Mouse (Mus musculus): Measurements from ENCODE around the gene Maml3. TPM values are rescaled to one million over a fixed set of nuclear protein-coding genes. Genes with fewer than 3 reads are reported as not detected.

The Maml3 gene
- polyA plus RNA-seq, 1 experiment: 3.1 TPM

- no peak overlapping the region for H3K4me3 ChIP-seq
- no peaks in the 10 kb centered on the region for H3K79me2 ChIP-seq (ENCODE audit: control insufficient read depth, insufficient read depth)
- no peak overlapping the region for H3K4me2 ChIP-seq (ENCODE audit: low read depth)
- TF ChIP-seq TCF12 (IDR thresholded peaks at IDR 0.05; ENCODE audit: insufficient read depth, poor library complexity, severe bottlenecking) (peak; percentile 29), E2F4 (IDR thresholded peaks at IDR 0.05; ENCODE audit: insufficient read depth) (no peak), MAX (IDR thresholded peaks at IDR 0.05; ENCODE audit: low read depth) (no peak), TCF3 (IDR thresholded peaks at IDR 0.05; ENCODE audit: insufficient read length, low read depth) (peak; percentile 64), CEBPB (IDR thresholded peaks at IDR 0.05; ENCODE audit: insufficient read depth, poor library complexity, severe bottlenecking) (no peak), REST (IDR thresholded peaks at IDR 0.05; ENCODE audit: insufficient read depth, insufficient read length) (no peak), MYOG (IDR thresholded peaks at IDR 0.05; ENCODE audit: control insufficient read depth in 1 of 3, insufficient read depth in 1 of 3, insufficient read length in 2 of 3, low read depth in 2 of 3) (peak in 2 of 3 experiments; percentile 76 to 89), MYOD1 (IDR thresholded peaks at IDR 0.05; ENCODE audit: control insufficient read depth in 1 of 3, insufficient read length in 2 of 3, low read depth in 2 of 3) (peak in 2 of 3 experiments; percentile 73 to 88), POLR2A (IDR thresholded peaks at IDR 0.05; ENCODE audit: insufficient read length, low read depth) (no peak), SRF (IDR thresholded peaks at IDR 0.05; ENCODE audit: control insufficient read depth, insufficient read length, low read depth) (no peak), USF1 (IDR thresholded peaks at IDR 0.05; ENCODE audit: low read depth) (no peak), POLR2AphosphoS2 (IDR thresholded peaks at IDR 0.05; ENCODE audit: insufficient read length, low read depth) (no peak)
- H3K36me3 ChIP-seq (ENCODE audit: control insufficient read depth, insufficient read depth): no peaks in the 10 kb centered on the region
- no peak overlapping the region for H3ac ChIP-seq (ENCODE audit: control insufficient read depth, insufficient read length)
- no peaks in the 10 kb centered on the region for H3K27me3 ChIP-seq (ENCODE audit: control insufficient read depth, insufficient read depth, insufficient read length)
These were observed 213.2 kb downstream of the Maml3 start for GRCm38 (mm10) chr3:51891562-51892119.

GRCm38 (mm10) chr3:51890181-51890580, 214.7 kb downstream of the Maml3 start:
- Histone ChIP-seq H3K4me2 (ENCODE audit: low read depth) (no peak overlapping the region), H3K27me3 (ENCODE audit: control insufficient read depth, insufficient read depth, insufficient read length) (no peaks in the 10 kb centered on the region), H3K79me2 (ENCODE audit: control insufficient read depth, insufficient read depth) (no peaks in the 10 kb centered on the region), H3K36me3 (ENCODE audit: control insufficient read depth, insufficient read depth) (no peaks in the 10 kb centered on the region), H3K4me3 (no peak overlapping the region), H3ac (ENCODE audit: control insufficient read depth, insufficient read length) (no peak overlapping the region)
- TF ChIP-seq POLR2A (IDR thresholded peaks at IDR 0.05; ENCODE audit: insufficient read length, low read depth) (no peak), MAX (IDR thresholded peaks at IDR 0.05; ENCODE audit: low read depth) (no peak), REST (IDR thresholded peaks at IDR 0.05; ENCODE audit: insufficient read depth, insufficient read length) (no peak), MYOD1 (IDR thresholded peaks at IDR 0.05; ENCODE audit: control insufficient read depth in 1 of 3, insufficient read length in 2 of 3, low read depth in 2 of 3) (no peak), MYOG (IDR thresholded peaks at IDR 0.05; ENCODE audit: control insufficient read depth in 1 of 3, insufficient read depth in 1 of 3, insufficient read length in 2 of 3, low read depth in 2 of 3) (no peak), TCF3 (IDR thresholded peaks at IDR 0.05; ENCODE audit: insufficient read length, low read depth) (no peak), POLR2AphosphoS2 (IDR thresholded peaks at IDR 0.05; ENCODE audit: insufficient read length, low read depth) (no peak), SRF (IDR thresholded peaks at IDR 0.05; ENCODE audit: control insufficient read depth, insufficient read length, low read depth) (no peak), E2F4 (IDR thresholded peaks at IDR 0.05; ENCODE audit: insufficient read depth) (no peak), TCF12 (IDR thresholded peaks at IDR 0.05; ENCODE audit: insufficient read depth, poor library complexity, severe bottlenecking) (no peak)

- Histone ChIP-seq H3K36me3 (ENCODE audit: control insufficient read depth, insufficient read depth) (no peaks in the 10 kb centered on the region), H3K27me3 (ENCODE audit: control insufficient read depth, insufficient read depth, insufficient read length) (no peaks in the 10 kb centered on the region), H3ac (ENCODE audit: control insufficient read depth, insufficient read length) (no peak overlapping the region), H3K4me3 (no peak overlapping the region), H3K4me2 (ENCODE audit: low read depth) (no peak overlapping the region), H3K79me2 (ENCODE audit: control insufficient read depth, insufficient read depth) (no peaks in the 10 kb centered on the region)
- TF ChIP-seq POLR2A (IDR thresholded peaks at IDR 0.05; ENCODE audit: insufficient read length, low read depth) (no peak), TCF12 (IDR thresholded peaks at IDR 0.05; ENCODE audit: insufficient read depth, poor library complexity, severe bottlenecking) (no peak), CEBPB (IDR thresholded peaks at IDR 0.05; ENCODE audit: insufficient read depth, poor library complexity, severe bottlenecking) (no peak), SRF (IDR thresholded peaks at IDR 0.05; ENCODE audit: control insufficient read depth, insufficient read length, low read depth) (no peak), USF1 (IDR thresholded peaks at IDR 0.05; ENCODE audit: low read depth) (no peak), REST (IDR thresholded peaks at IDR 0.05; ENCODE audit: insufficient read depth, insufficient read length) (no peak), MYOD1 (IDR thresholded peaks at IDR 0.05; ENCODE audit: control insufficient read depth in 1 of 3, insufficient read length in 2 of 3, low read depth in 2 of 3) (no peak), E2F4 (IDR thresholded peaks at IDR 0.05; ENCODE audit: insufficient read depth) (no peak), TCF3 (IDR thresholded peaks at IDR 0.05; ENCODE audit: insufficient read length, low read depth) (no peak), MYOG (IDR thresholded peaks at IDR 0.05; ENCODE audit: control insufficient read depth in 1 of 3, insufficient read depth in 1 of 3, insufficient read length in 2 of 3, low read depth in 2 of 3) (no peak), MAX (IDR thresholded peaks at IDR 0.05; ENCODE audit: low read depth) (no peak), POLR2AphosphoS2 (IDR thresholded peaks at IDR 0.05; ENCODE audit: insufficient read length, low read depth) (no peak)
These were observed 215.1 kb downstream of the Maml3 start for GRCm38 (mm10) chr3:51889776-51890175.

- no peak overlapping the region for H3K4me3 ChIP-seq
- H3K79me2 ChIP-seq (ENCODE audit: control insufficient read depth, insufficient read depth): no peaks in the 10 kb centered on the region
- no peak for TF ChIP-seq USF1 (IDR thresholded peaks at IDR 0.05; ENCODE audit: low read depth)
- no peak for TF ChIP-seq E2F4 (IDR thresholded peaks at IDR 0.05; ENCODE audit: insufficient read depth)
- no peak for TF ChIP-seq POLR2A (IDR thresholded peaks at IDR 0.05; ENCODE audit: insufficient read length, low read depth)
- TF ChIP-seq POLR2AphosphoS2 (IDR thresholded peaks at IDR 0.05; ENCODE audit: insufficient read length, low read depth): no peak
- TF ChIP-seq TCF3 (IDR thresholded peaks at IDR 0.05; ENCODE audit: insufficient read length, low read depth): no peak
- no peak for TF ChIP-seq MYOG (IDR thresholded peaks at IDR 0.05; ENCODE audit: control insufficient read depth in 1 of 3, insufficient read depth in 1 of 3, insufficient read length in 2 of 3, low read depth in 2 of 3)
- TF ChIP-seq CEBPB (IDR thresholded peaks at IDR 0.05; ENCODE audit: insufficient read depth, poor library complexity, severe bottlenecking): no peak
- no peak for TF ChIP-seq REST (IDR thresholded peaks at IDR 0.05; ENCODE audit: insufficient read depth, insufficient read length)
- no peak for TF ChIP-seq SRF (IDR thresholded peaks at IDR 0.05; ENCODE audit: control insufficient read depth, insufficient read length, low read depth)
- TF ChIP-seq TCF12 (IDR thresholded peaks at IDR 0.05; ENCODE audit: insufficient read depth, poor library complexity, severe bottlenecking): no peak
- TF ChIP-seq MYOD1 (IDR thresholded peaks at IDR 0.05; ENCODE audit: control insufficient read depth in 1 of 3, insufficient read length in 2 of 3, low read depth in 2 of 3): no peak
- no peak for TF ChIP-seq MAX (IDR thresholded peaks at IDR 0.05; ENCODE audit: low read depth)
- no peaks in the 10 kb centered on the region for H3K27me3 ChIP-seq (ENCODE audit: control insufficient read depth, insufficient read depth, insufficient read length)
- no peak overlapping the region for H3K4me2 ChIP-seq (ENCODE audit: low read depth)
- H3ac ChIP-seq (ENCODE audit: control insufficient read depth, insufficient read length): no peak overlapping the region
- no peaks in the 10 kb centered on the region for H3K36me3 ChIP-seq (ENCODE audit: control insufficient read depth, insufficient read depth)
These were observed 216.0 kb downstream of the Maml3 start for GRCm38 (mm10) chr3:51888662-51889433.

Data from myocyte (in vitro differentiated cells).